Mouse (Mus musculus): ENCODE measurements around the gene Gapdh.

Gapdh gene

DNA sequence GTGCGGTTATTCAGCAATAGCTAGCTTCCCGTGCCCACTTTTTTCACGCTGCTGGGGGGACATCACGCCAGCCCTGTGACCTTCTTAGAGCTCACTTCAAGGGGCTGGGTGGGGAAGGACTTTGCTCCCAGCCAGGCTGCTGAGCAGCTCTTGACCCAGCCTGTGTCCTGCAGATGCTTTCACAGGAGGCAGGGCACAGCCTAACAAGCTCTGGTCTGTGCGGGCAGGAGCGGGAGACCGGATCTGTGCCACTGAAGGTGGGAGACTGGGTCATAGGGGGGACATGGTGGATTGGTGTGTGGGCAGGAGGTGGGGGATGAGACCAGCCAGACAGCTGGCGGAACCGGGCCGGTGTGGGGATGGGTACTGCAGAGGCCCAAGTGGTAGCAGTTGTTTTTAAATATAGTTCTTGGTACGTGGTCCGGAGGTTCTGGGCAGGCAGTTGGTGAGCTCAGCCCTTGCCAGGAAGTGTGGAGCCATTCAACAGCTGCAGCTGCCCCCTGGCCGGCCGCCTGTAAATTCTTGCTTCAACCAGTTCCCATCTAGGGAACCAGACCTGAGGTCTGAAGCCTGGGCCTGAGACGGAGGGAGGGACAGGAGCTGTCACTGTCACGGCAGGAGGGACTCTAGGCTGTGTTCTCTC, 17.2 kb downstream of the Gapdh start:
- DNase-seq (ENCODE audit: low spot score), result no peak

DNA sequence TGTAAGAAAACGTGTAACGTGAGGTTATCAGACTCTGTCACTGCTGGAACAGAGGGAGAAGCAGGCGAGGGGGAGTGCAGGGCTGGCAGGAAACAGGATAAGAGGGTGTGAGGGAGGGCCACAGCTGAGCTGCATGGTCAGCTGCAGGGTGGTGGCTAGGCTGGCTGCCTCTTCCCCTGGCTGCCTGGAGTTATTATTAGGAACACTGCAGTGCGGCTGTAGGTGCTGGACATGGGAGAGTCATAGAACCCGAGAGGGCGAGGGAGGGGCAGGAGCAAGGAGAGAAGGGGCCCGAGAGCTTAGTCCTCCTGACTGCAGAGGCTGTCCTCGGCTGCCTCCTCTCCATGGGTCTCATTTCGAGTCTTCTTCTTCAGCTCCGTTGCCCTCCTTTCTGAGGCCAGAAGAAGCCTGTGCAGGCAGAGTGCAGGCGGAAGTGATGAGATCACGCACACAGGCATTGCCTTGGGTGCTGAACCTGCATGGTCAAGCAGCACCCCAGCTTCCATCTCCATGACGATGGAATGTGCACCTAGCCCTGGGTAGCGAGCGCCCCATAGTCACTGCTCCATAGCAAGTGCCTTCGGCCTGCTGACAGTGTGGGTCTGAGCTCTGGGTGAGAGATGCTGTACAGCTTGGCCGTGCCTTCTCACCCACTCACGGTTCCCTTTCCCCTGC, 17.9 kb downstream of the Gapdh start:
- DNase-seq (ENCODE audit: low spot score), result no peak

- no peak for DNase-seq (ENCODE audit: low spot score)
These were observed 18.9 kb downstream of the Gapdh start for GRCm38 (mm10) chr6:125147329-125147728.

- DNase-seq (ENCODE audit: low spot score), result no peak
These were observed 19.5 kb downstream of the Gapdh start for GRCm38 (mm10) chr6:125146797-125147196.

DNA sequence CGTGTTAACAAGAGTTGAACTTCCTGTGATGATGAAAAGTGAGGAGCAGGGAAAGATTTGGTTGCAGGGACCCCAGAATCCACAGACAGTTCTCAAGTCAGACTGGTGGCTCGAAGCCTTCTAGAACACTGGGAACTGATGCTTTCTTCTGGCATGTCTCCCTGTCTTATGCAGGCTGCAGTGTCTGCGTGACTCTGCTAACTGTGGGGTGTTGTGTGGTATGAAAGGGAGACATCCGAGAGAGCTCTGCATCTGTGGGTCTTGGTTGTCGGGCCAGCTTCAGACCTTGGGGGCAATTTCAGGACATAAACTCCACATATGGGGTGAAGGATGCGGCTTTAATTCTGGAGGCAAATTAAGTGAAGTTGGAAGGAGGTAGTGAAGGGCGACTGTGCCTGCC, 20.1 kb downstream of the Gapdh start:
- DNase-seq (ENCODE audit: low spot score), result no peak

DNA sequence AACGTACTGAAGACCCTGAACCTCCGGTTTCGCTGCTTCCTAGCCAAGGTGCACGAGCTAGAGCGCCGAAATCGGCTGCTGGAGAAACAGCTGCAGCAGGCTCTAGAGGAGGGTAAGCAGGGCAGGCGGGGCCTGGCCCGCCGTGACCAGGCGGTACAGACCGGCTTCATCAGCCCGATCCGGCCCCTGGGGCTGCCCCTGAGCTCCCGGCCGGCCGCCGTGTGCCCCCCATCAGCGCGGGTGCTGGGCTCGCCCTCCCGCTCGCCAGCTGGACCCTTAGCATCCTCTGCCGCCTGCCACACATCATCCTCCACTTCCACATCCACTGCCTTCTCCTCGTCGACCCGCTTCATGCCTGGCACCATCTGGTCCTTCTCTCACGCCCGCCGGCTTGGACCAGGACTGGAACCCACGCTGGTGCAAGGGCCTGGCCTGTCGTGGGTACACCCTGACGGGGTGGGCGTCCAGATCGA, 20.8 kb downstream of the Gapdh start:
- no peak for DNase-seq (ENCODE audit: low spot score)

DNA sequence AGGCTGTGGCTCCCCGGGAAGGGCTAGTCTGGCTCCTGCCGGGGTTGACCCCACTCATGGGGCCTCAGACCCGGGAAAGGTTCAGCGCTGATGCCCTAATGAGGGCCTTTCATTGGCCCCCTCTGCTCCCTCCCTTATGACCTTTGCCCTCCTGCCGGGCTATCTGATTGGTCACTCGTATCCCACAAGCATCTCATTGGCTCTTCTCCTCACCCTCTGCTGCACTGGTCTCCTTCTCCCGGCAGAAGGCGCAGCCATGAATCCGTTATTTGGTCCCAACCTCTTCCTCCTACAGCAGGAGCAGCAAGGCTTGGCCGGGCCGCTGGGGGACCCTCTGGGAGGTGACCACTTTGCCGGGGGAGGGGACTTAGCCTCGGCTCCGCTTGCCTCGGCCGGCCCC, 21.3 kb downstream of the Gapdh start, which contains the start of gene Iffo1:
Gene Iffo1, plus strand, starts transcription at position 241 of the 400 bp plus-strand sequence.
- DNase-seq (ENCODE audit: low spot score), result peak; percentile 95

- no peak for DNase-seq (ENCODE audit: low spot score)
These were observed 22.4 kb downstream of the Gapdh start for GRCm38 (mm10) chr6:125143904-125144303.

DNA sequence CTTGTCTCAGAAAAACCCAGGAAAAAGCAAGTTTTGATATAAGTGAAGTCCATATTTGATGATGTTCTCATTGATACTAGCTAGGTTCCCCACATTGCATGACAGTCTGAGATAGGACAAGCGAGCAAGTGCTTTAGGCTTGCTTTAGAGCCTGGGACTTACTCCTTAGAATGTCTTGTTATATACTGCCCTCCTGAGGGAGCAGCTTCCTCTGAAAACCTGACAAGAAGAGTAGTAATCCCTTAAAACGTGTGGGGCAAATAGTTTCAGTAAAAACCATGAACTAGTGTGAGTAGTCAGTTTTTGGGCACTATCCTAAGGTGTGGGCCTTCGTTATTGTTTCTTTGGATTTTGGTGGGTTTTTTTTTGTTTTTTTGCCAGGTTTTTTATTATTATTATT, 23.1 kb downstream of the Gapdh start:
- DNase-seq (ENCODE audit: low spot score), result no peak

DNA sequence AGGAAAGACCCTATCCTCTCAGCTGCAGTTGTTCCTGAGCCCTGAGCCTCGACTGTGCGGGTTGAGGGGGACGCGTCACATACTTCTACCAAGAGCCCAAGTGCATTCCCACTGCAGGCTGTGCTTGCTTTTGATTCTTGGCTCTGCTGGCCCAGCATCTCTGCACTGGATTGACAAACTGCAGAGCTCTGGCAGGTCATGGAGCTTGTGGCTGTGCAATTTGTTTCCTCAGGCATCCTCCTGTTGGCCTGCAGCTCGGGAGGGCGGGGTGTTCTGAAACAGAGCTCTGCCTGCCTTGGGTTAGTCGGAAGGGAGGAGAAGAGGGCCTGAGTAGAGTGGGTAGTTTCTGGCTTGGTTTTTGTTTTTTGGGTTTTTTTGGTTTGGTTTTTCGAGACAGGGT, 23.8 kb downstream of the Gapdh start:
- no peak for DNase-seq (ENCODE audit: low spot score)

DNA sequence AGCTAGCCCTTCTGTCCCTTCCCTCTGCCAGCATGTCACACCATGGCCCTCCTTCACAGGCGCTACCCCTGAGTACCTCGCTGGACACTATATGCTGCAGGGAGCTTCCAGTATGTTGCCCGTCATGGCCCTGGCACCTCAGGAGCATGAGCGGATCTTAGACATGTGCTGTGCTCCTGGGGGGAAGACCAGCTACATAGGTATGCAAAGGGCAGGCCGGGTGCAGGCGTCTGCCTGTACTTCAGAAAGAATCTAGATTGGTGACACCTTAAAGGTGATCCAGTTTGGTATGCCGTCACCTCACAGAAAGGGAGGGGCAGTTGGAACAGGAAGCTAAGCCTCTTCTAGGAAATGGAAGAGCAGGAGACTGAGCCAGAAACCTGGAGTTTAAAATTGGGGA, 26.5 kb downstream of the Gapdh start:
- no peak for DNase-seq (ENCODE audit: low spot score)

DNA sequence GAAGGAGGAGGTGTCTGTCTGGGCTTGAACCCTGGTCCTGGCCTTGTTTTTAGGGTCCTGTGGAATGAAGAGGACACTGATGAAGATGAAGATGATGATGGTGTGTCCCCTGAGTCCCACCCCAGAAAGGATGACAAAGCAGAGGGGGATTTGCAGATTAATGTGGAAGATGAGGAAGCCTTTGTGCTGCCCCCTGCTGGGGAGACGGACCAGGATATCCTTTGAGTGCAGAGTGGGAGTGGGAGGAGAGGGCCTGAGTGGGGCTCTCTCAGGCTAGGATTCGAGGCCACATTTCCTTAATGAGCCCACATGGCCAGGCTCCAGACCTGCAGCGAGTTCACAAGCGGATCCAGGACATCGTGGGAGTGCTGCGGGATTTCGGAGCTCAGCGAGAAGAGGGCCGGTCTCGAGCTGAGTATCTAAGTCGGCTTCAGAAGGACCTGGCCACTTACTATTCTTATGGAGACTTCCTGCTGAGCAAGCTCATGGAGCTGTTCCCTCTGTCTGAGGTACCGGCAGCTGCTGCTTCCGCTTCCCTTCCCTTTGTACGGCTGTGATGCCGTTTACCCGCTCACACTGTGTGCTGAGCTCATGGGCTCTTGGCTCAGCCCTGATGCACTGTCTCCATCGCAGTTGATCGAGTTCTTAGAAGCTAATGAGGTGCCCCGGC, 29.1 kb downstream of the Gapdh start:
- no peak for DNase-seq (ENCODE audit: low spot score)

DNA sequence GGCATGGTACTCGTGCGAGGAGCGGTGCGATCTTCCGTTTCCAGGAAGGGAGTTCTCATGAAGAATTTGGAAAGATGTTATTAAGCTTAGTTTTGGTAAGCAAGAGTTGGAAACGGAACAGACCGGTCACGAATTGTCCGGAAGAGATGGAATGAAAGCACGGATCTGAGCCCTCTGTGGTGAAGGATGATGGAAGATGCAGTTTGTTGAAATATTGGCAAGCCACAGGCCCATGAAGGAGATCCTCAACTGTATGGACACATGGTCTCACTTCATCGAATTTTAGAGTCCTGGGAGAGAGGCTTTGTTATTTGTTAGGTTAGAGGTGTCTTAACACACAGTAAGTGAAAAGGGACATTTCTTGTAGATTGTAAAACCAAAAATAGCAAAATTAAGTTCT, 33.8 kb downstream of the Gapdh start:
- DNase-seq (ENCODE audit: low spot score), result no peak

GRCm38 (mm10) chr6:125131302-125132156, 34.7 kb downstream of the Gapdh start, which contains the start of gene Nop2:
Gene Nop2 (plus strand): TSS chr6:125131909.
- DNase-seq (ENCODE audit: low spot score), result peak; percentile 68

DNA sequence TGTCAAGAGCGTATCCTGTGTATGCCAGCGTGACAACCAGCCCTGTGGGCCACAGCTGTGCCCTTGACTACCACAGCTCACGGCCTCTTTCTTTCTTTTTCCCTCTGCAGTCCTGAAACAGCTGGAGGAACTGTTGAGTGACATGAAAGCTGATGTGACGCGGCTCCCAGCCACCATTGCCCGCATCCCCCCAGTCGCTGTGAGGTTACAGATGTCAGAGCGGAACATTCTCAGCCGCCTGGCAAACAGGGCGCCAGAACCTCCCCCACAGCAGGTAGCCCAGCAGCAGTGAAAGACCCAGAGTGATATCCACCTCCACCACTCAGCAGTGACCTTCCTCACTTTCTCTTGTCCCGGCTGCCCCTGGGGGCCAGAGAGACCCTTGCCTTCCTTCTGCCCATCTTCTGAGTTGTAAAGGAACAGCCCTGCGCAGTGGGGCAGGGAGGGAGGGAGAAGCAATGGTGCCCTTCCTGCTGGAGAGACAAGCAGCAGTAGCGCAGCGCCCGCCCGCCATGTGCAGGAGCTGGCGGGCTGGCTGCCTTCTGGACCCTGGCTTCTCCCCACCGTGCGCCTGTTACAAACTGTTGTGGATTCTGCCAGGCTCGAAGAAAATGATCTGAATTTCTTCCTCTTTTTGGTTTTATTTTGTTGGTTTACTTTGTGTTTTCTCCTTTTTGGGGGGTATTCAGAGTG, 36.4 kb downstream of the Gapdh start:
- no peak for DNase-seq (ENCODE audit: low spot score)

- no peak for DNase-seq (ENCODE audit: low spot score)
These were observed 37.5 kb downstream of the Gapdh start for GRCm38 (mm10) chr6:125128724-125129123.

DNA sequence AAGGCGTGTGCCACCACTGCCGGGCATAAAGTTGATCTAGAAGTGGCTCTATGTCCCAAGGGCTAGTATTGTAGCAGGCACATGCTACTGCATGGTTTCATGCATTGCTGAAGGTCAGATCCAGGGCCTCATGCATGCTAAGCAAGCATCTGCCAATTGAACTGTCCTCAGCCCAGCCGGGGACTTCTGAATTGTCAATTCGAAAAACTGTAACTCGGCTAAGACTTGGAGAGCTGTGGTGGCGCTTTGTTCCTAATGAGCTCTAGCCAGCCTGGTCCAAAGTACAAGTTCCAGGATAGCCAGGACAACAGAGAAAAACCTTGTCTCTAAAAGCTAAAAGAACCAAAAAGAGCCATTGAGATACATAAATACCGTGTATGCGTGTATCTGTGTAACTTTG, 46.9 kb downstream of the Gapdh start:
- no peak for DNase-seq (ENCODE audit: low spot score)

DNA sequence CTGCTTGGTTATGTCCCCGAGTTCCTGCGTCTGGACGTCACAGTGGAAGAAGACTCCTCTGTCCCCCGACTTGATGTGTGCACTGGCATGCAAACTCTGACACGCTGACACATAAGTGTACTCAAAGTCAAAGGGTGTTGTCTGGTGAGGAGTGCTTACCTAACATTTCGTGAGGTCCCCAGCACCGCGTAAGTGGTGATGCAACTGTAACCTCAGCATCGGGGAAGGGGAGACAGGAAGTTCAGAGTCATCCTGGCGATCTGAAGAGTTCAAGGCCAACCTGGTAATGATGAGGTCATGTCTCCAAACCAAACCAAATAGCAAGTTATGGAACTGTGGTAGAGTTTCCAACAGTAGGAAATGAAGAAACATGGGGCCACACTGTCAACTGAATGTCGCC, 53.7 kb downstream of the Gapdh start:
- DNase-seq (ENCODE audit: low spot score), result no peak
